ENCODE assay signal across 7 mouse cellular contexts in the genomic region with DNA sequence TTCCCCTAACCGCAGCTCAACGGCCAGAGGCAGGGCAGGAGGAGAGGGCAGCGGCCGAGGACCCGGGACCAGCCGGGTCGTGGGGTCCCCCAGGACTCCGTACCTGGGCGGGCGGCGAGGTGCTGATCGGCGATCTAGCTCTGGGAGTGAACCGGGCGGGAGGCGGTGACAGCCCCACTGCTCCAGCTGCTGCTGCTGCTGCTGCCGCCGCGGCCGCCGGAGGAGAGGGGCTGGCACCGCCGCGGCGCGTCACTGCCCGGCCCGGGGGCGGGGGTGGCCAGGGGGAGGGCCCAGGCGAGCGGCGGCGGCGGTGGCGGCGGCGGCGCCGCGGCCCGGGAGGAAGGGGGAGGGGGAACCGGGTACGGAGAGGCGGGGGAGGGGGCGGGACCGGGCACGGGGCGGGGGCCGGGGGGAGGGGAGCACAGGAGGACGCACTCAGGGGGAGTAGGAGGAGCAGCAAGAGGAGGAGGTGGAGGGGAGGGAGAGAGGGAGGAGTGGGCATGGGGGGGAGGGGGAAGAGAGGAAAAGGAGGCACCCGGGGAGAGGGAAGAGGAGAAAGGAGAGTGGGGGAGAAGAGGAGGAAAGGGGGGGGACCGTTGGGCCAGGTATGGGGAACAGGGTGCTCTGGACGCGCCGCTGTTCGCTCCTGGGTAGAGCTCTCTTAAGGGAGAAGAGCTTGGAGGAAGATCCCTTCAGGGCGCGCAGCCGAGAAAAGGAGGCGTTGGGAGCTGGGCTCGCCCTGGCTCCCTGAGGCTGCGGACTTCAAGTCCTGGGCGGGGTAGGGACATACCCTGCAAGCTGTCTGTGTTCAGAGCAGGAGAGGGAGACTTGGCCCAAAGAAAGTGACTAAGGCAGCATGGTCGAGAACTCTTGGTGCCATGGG. TPM values are rescaled to one million over a fixed set of nuclear protein-coding genes. Genes with fewer than 3 reads are reported as not detected.
DNase-seq lines count a peak whose midpoint lies in the region; ATAC-seq lines count a peak whose summit lies in the region.

No protein-coding gene starts in this region.

- no peaks in the 10 kb centered on the region for H3K27me3 ChIP-seq in limb, embryonic 12.5 days
- peaks cover 5% of the 10 kb centered on the region; the same call in 1 of the 2 replicates for H3K27me3 ChIP-seq in midbrain, embryonic 12.5 days

- H3K9ac ChIP-seq in limb, embryonic 12.5 days (replicated peaks) = peak overlapping the region; percentile 87
- peak overlapping the region; percentile 95 for H3K9ac ChIP-seq in midbrain, embryonic 12.5 days (replicated peaks)

- peaks cover 37% of the 10 kb centered on the region for H3K4me1 ChIP-seq in limb, embryonic 12.5 days (replicated peaks)
- peaks cover 39% of the 10 kb centered on the region for H3K4me1 ChIP-seq in midbrain, embryonic 12.5 days

- H3K27ac ChIP-seq in limb, embryonic 12.5 days = peak overlapping the region; percentile 96
- H3K27ac ChIP-seq in midbrain, embryonic 12.5 days (replicated peaks) = peak overlapping the region; percentile 97

- peak; percentile 82 for DNase-seq in ZHBTc4 (ENCODE audit: low read depth, low spot score)
- peak; percentile 32 to 40 for DNase-seq in cerebellum, postnatal 36 days
- DNase-seq in gastrocnemius, postnatal 14 days = peak; percentile 67
- DNase-seq in skeletal muscle tissue, adult 2 months (ENCODE audit: low read depth, low spot score) = peak; percentile 30

- H3K4me3 ChIP-seq in limb, embryonic 12.5 days (replicated peaks) = peak overlapping the region; percentile 89
- peak overlapping the region; percentile 92 for H3K4me3 ChIP-seq in midbrain, embryonic 12.5 days

- intact Hi-C loops in gastrocnemius, postnatal 14 days (cut with DNase I; ENCODE audit: low total_unique reads) = no loop called here

- peak overlapping the region; percentile 91 for H3K4me2 ChIP-seq in limb, embryonic 12.5 days
- H3K4me2 ChIP-seq in midbrain, embryonic 12.5 days (replicated peaks) = peak overlapping the region; percentile 94

- WGBS in limb, embryonic 12.5 days = 2% methylated on average over 56 of the region's 64 CpGs
- 0% methylated on average over 29 of the region's 64 CpGs for WGBS in midbrain, embryonic 12.5 days

- no peaks in the 10 kb centered on the region for H3K36me3 ChIP-seq in limb, embryonic 12.5 days
- no peaks in the 10 kb centered on the region for H3K36me3 ChIP-seq in midbrain, embryonic 12.5 days

- peak; percentile 49 for ATAC-seq in inflammation-experienced regulatory T-cells, adult 6 months
- peak; percentile 45 for ATAC-seq in limb, embryonic 12.5 days (ENCODE audit: insufficient number of reproducible peaks, insufficient read depth, low FRiP score, low TSS enrichment, low read depth)
- peak; percentile 74 for ATAC-seq in midbrain, embryonic 12.5 days (ENCODE audit: low FRiP score, low read depth)

- no peaks in the 10 kb centered on the region for H3K9me3 ChIP-seq in limb, embryonic 12.5 days
- H3K9me3 ChIP-seq in midbrain, embryonic 12.5 days = no peaks in the 10 kb centered on the region

RNA-seq across cellular contexts. Expression of a gene that starts 48.1 kb away (rescaled TPM):
- not detected for total RNA-seq in gastrocnemius, postnatal 14 days (2021)
- not detected for polyA plus RNA-seq in inflammation-experienced regulatory T-cells, adult 6 months (2017; shearing (Covaris generic))
- not detected in 2 replicates for polyA plus RNA-seq in limb, embryonic 12.5 days (2016; fragmentation: Nextera tagmentation; extraction: Ambion mirVana)
- not detected in 2 replicates for polyA plus RNA-seq in midbrain, embryonic 12.5 days (2016; fragmentation: Nextera tagmentation; extraction: Ambion mirVana)

Comparison
In these comparisons a context has a peak if more than half of its experiments do, and no peak if none do; other contexts are left out.
1. Peak in every context shown above with its lines: DNase-seq, ATAC-seq, H3K4me3 ChIP-seq and H3K27ac ChIP-seq.
2. DNase-seq: peak in every context shown above with its lines; median percentile 82 in ZHBTc4; 67 in gastrocnemius, postnatal 14 days; 36 in cerebellum, postnatal 36 days; 30 in skeletal muscle tissue, adult 2 months.